Comparison of ENCODE assay signal across 9 mouse cellular contexts in genomic region chr3:103927511-103927910, GRCm38 (mm10). TPM values are rescaled to one million over a fixed set of nuclear protein-coding genes. Genes with fewer than 3 reads are reported as not detected.
DNase-seq lines count a peak whose midpoint lies in the region; TF ChIP-seq lines count a peak whose summit lies in the region.
"Had no signal": no experiment of that assay in that cellular context is flagged by ENCODE, and none has a peak within 500 bp of the region (broad histone marks: within the 10 kb centered on the region; RNA-seq: fewer than 3 reads in every experiment).

No protein-coding gene starts in this region.

- intact Hi-C loops in gastrocnemius, adult 2 months (cut with DNase I): no loop called here
- intact Hi-C loops in gastrocnemius, postnatal 14 days (cut with DNase I; ENCODE audit: low total_unique reads): no loop called here

- no peak for TF ChIP-seq CTCF in gastrocnemius, adult 2 months (IDR thresholded peaks at IDR 0.05)

- H3K27ac ChIP-seq in gastrocnemius, adult 2 months: 0 out of 2 replicates have a peak overlapping the region, but pooled peaks have one; percentile 16

- H3K4me3 ChIP-seq in gastrocnemius, adult 2 months: no peak overlapping the region
- H3K4me3 ChIP-seq: myocyte had no signal

- DNase-seq in gastrocnemius, adult 2 months: no peak
- no peak for DNase-seq in gastrocnemius, postnatal 14 days
- peak; percentile 70 to 74 for DNase-seq in B cell, adult 2 months
- peak; percentile 57 for DNase-seq in brain, adult 2 months (ENCODE audit: low read depth, low spot score)
- DNase-seq in lung, postnatal 14 days: peak; percentile 9
- no peak for DNase-seq in MN1 (ENCODE audit: low spot score)
- no peak for DNase-seq in layer of hippocampus, adult 8-10 months (ENCODE audit: low spot score in 2 of 2)
- no peak for DNase-seq in gastrocnemius, postnatal 25 days

RNA-seq across cellular contexts. Expression of gene Rsbn1, which starts 13.6 kb away (rescaled TPM):
- 1 to 10 TPM; 7.4 to 8.1 TPM for total RNA-seq in gastrocnemius, adult 2 months (2021)
- 1 to 10 TPM; 6.0 to 7.2 TPM for total RNA-seq in gastrocnemius, postnatal 14 days (2021)
- 10 to 100 TPM; 20.5 to 24.8 (median 21.9) TPM for total RNA-seq in layer of hippocampus, adult 8-10 months (2022)
- total RNA-seq in gastrocnemius, postnatal 25 days (2021): 1 to 10 TPM; 5.3 to 5.4 TPM

RNA-seq across cellular contexts. Expression of gene Phtf1, which starts 40.4 kb away (rescaled TPM):
- 1 to 10 TPM; 3.5 to 4.2 TPM for total RNA-seq in gastrocnemius, adult 2 months (2021)
- total RNA-seq in gastrocnemius, postnatal 14 days (2021): 1 to 10 TPM; 6.1 to 6.3 TPM
- total RNA-seq in layer of hippocampus, adult 8-10 months (2022): 10 to 100 TPM; 36.7 to 50.1 (median 41.6) TPM
- total RNA-seq in gastrocnemius, postnatal 25 days (2021): 1 to 10 TPM; 4.2 to 5.8 TPM

Comparison
In these comparisons a context has a peak if more than half of its experiments do, and no peak if none do; other contexts are left out.
1. DNase-seq: peak in B cell, adult 2 months (2 of 2), brain, adult 2 months (single experiment) and lung, postnatal 14 days (single experiment); none in gastrocnemius, adult 2 months (single experiment), gastrocnemius, postnatal 14 days (single experiment), MN1 (single experiment), layer of hippocampus, adult 8-10 months (0 of 2) and gastrocnemius, postnatal 25 days (single experiment).
2. RNA of gene Phtf1, which starts 40.4 kb away (total RNA-seq): 36.7 to 50.1 TPM in layer of hippocampus, adult 8-10 months; 6.1 to 6.3 TPM in gastrocnemius, postnatal 14 days, 4.2 to 5.8 TPM in gastrocnemius, postnatal 25 days and 3.5 to 4.2 TPM in gastrocnemius, adult 2 months; every median in the first group is over 4 times any median in the second.